Mouse (Mus musculus) 3134 (cell line): ENCODE data around the gene Higd2a.

ENCODE experiments used
- DNase-seq: peaks from one replicate; pipeline ENCODE4 v3.0.0-alpha.2; 2011; ENCODE audit warnings: low spot score; ENCODE audit not compliant: insufficient read length; ENCODE audit errors: extremely low read depth

The Higd2a gene

DNA sequence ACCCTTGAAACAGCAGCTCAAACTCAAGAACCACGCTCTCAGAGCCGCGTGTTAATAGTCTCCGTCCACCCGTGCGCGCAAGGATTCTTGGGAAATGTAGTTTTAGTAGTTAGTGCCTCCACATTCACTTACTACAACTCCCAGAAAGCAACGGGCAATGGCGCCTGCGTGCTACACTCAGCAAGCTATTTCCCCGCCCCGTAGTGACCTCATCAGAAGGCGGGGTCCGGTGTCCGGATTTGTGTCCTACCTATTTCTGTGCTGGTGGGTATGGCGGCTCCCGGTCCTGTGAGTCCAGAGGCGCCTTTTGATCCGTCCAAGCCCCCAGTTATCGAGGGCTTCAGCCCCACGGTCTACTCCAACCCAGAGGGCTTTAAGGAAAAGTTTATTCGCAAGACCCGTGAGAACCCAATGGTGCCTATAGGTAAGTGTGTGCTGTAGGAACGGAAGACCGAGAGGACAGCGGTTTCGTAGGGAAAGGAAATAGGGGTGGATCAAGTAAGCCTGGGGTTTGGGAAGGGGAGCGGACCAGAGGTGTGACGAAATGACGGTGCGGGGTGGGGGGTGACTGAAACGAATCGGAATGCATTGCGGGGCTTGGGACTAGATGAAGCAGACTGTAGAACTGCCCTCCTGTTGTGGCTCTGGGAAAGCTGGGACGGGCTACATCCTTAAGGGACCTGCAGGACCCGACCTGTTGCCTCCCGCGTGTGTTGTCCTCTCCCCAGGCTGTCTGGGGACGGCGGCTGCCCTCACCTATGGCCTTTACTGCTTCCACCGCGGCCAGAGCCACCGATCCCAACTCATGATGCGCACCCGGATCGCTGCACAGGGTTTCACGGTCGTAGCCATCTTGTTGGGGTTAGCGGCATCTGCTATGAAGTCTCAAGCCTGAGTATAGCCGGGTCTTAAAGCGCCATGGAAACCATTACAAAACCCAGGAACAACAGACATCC, at the start of gene Higd2a, which contains the start of gene Nop16:
Higd2a (plus strand) TSS at position 212 of the 956 bp plus-strand sequence.
Nop16 (minus strand) TSS at position 95 of the 956 bp plus-strand sequence.
- peak; percentile 90 for DNase-seq

DNA sequence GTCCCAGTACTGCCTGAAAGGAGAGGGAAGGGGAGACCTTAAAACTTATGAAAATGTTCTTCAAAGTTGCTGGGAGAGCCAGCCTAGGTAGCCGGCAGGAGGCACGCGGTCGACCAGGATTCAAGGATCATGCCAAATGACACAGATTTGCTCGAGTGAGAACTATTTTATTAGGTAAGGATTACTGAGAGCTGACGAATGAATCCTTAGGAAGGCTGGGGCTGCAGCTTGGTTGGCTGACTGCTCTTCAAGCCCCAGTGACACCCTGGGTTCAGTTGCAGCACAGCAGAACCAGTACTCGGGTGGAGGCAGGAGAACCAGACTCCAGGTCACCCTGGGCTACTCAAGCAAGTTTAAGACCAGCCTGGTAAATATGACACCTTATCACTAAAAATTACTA, 42.0 kb upstream of the Higd2a start:
- DNase-seq: no peak

DNA sequence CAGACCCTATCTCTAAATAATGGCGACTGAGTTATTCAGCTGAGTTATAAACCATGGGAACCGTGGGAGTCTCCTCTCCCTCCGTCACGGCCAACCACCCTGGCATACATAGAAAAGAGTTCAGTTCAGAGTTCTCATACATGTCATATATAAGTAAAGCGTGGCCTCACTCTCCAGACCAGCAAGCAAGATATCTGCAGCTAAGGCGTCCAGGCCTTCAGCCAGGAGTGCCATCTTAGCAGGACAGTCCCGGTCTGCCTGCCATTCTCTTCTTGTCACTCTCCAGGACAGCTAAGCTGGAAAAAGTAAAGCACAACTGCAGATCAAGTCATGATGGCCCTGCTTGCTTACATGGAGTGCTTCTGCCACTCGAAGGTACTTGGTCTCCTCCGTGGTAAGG, 33.8 kb upstream of the Higd2a start:
- DNase-seq: no peak

DNA sequence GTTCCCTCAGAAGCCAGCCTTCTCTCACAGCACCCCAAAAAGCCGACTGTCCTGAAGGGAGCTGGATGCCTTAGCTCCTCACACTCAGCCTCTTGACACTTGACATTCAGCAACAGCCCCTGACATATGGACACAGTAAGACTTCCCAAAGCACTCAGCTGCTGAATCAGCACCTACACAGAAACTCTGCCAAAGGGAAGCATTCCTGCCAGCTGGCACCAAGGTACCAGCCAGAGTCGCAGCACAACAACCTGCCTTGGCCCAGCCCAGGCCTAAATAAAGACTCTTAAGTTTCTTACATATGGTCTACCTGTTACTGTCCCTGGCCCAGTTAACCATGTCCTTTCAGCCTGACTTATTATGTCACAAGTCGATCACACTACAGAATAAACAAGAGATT, 33.2 kb upstream of the Higd2a start:
- no peak for DNase-seq

DNA sequence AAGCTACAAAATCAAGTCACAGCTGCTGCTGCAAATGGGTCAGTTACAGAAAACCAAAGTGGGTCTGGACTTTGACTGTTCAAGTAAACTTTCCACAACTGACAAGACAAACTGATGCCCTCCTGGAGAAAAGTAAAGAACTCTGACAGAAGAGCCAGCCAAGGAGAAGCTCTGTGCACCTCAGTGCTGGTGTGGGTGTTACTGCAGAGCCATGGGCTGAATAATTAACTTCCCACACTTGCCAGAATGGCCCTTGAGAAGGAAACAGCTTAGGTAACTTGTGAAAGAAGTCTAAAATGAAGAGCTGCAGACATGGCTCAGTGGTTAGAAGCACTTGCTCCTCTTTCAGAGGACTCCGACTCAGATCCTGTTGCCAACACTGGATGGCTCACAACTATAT, 32.4 kb upstream of the Higd2a start:
- DNase-seq: no peak

DNA sequence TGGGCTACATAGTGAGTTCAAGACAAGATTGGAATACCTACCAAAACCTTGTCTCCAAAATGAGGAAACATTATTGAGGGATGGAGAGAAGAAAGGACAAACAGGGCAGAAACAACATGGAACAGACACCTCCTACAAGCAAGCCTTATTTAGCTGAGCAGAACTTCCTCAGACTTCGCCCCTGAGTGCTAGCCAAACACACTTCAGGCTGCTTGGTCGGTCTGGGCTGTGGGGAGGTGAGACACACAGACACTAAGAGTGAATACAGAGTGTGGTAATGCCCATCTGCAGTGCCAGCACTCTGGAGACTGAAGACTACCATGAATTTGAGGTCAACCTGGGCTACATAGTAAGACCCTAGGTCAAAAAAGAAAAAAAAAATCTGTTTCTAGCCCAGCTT, 30.4 kb upstream of the Higd2a start:
- DNase-seq: no peak

DNA sequence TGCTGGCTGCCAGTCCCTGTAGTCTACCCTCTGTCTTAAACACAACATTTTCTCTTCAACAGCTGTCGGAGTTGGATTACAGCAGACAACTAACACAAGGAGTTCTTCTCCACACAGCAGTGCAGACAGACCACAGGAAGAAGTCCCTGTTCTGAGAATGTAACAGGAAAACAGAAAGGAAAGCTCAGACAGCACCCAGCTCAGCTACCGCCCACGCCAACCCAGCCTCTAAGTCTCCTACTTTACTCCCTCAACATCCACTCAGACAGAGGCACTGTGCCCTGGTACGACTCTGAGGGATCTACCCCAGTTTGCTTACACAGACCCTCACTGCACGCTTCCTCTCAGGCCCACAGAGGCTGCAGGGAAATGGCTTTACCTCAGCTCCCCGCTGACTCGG, 29.4 kb upstream of the Higd2a start:
- DNase-seq: no peak

DNA sequence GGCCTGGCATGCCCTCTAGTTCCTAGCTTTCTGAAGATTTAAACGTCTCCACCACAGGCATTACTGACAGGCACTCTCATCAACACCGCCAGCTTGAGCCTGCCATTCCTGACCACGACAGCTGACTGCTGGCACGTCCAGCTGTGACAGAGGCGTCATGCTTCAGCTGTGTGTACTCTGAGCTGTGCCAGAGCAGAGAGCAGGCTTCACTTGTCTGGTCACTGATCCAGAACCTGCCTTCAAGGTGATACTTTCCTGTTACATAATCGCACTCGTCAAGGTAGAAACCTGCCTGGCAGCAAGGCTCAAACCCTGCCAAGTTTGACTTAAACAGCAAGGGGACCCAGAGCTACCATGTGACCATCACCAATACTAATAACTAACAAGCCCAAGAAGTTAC, 27.4 kb upstream of the Higd2a start:
- no peak for DNase-seq

DNA sequence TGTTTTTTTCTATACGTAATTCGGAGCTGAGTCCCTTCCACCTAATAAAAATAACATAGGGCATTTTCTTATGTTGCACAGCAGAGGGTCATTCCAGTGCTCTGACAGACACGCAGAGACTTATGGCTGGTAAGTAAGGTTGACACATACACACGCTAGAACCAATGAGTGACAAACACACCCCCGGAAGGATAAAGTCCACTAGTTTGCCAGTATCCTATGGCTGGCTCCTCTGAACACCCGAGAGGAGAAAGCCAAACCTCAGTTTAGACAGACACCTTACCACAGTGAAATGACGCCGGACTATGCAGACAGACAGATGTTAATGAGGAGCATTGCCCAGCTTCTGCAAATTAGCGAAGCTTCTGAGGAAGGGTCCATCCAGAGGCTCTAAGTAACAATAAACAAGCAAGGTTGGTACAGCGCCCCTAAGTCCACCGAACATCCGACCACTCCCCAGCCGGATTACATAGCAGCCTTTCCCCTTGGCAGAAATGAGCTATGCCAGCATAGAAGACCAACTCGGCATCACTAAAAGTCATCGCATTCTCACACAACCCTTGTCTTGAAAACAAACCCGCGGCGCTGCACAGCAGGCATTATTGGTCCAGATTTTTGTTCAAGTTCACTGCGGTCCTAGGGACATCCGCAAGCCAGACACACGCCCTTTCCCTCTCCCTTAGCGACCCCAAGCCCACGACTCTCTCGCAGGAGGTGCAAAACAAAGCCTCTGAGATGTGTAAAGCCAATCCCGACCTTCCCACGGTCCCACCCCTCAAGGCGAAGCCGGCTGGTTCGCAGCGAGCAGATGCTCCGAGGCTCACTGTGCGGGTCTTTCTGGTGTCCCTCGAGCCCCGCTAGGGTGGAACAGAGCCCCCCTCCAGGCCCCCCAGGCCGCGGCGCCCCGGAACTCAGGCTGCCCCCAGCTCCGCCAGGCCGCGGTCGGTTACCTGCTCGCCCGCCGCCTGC, 25.5 kb upstream of the Higd2a start:
- DNase-seq: no peak

DNA sequence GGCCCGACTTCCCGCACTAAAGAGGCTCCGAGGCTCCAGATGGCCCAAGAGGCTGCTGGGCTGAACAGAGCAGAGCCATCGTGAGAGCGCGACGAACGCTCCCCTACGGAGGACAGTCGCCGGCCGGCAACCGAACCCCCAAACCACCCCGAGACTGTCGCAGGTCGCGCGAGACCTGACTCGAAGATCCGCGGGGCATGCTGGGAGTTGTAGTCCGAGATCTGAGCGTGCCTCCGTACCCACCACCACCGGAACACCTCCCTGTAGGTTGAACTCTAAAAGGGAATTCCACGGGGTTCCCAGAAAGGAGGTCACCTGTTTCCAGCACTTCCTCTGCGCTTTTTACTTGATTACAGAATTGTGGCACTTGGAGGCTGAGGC, 24.8 kb upstream of the Higd2a start, which contains the start of gene 4833439L19Rik:
4833439L19Rik (minus strand) TSS at position 235 of the 381 bp plus-strand sequence.
- DNase-seq: peak; percentile 81

DNA sequence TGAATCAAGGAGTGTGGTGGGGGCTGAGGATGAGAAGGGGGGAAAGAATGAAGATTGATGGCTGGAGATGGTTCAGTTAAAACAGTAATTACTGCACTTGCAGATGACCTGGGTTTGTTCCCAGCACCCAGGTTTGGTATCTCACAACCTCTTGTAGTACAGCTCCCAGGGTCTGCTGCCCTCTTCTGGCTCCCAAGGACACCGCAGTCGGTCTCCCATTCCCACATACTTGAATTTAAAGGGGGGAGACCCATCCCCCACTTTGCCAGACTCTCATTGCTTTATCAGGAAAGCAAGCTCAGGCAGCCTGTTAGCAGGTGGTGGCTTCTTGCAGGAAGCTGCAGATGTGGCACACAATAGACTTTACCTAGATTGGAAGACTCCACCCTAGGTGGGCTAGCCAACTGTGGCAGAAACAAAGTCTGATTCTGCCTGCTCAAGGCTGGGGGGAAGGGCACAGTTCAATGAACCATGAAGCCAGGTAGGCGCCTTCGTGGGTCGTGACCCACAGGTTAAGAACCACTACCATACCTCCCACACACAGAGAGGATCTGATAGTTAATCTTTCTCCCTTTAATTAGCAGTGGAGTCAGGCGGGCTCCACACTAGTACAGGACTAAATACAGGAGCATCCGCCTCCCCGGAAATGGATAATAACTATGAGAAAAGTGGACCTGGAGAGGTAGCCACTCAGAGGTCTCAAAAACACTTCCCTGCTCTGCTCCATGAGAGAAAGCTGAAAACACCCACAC, 24.2 kb upstream of the Higd2a start:
- no peak for DNase-seq

DNA sequence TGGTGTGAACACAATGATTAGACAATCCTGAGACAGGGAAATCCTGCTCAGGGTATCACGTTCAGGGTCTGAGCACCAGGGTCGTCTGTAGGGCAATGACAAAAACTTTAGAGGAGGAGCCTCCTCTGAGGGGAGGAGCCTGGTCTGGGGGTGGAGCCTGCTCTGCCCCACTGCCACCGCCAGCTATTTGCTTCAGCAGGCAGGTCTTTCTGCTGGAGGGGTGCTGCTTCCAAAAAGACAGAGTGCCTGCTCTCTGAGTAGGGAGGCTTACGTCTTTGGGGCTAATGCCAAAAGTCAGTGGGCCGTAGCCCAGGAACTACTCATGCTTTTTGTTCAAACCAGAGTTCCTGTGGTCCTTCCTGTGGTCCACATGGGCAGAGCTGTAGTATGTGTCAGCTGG, 21.6 kb upstream of the Higd2a start:
- no peak for DNase-seq

DNA sequence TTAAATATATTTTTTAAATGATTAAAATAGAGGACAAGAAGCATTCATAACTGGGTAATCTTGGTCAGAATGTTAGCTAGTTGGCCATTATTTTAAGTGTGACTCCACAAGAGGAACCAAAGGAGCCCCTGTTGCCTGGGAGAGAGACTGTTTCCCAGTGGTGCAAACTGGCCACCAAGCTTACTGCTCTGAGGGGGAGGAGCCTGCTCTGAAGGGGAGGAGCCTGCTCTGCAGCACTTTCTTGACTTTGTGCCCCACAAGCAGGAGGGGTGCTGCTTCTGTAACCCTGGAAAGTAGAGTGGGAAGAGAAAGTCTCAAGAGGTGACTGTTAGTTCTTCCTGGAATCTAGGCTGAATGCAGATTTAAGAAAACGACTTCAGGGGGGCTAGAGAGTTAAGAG, 20.7 kb upstream of the Higd2a start:
- no peak for DNase-seq

DNA sequence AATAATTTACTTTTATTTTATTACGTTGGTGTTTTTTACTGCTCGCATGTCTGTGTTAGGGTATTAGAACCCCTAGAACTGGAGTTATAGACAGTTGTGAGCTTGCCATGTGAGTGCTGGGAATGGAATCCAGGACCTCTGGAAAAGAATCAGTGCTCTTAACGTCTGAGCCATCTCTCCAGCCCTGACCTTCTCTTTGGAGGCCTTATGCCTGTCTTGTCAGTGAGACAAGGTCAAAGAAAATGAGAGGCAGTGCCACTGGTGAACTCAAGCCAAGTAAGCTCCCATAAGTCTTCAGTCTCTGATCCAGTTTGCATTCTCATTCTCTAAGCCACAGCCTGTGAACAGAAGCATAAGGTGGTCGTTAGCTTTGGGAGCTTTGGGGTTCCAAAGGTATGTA, 19.3 kb upstream of the Higd2a start:
- no peak for DNase-seq

DNA sequence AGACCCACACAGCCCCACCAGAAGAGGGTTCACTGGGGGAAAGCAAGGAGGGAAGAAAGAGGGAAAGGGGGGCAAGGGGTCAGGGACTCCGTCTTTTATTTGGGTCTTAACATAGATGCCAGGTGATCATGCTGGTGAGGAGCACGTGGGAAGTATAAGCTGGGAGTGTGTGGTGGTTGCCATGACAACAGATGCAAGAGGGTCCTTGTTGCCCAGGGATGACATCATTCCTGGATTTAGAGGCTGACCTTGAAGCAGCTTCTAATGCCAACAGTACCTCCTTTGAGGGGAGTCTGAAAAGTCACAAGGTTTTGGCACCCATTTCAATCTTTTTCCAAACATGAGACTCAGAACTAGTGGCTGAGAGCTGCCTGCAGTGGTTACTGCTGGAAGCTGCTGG, 18.4 kb upstream of the Higd2a start:
- DNase-seq: no peak

DNA sequence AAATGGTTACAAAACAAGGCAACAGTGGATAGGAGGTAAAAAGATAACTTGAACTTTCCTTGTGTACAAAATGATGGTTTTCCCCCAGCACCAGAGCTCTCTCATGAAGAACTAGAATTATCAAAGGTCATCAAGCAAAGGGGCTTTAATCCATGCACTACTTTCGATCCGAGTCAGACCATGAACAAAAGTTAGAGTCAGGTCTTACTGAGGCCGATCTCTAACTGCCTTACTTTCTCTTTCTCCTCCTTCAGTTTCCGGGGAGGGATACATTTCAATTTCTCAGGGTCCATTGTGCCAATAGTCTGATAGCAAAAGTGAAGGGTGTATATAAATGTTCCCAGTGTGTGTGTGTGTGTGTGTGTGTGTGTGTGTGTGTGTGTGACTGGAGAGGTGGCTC, 17.4 kb upstream of the Higd2a start:
- no peak for DNase-seq

DNA sequence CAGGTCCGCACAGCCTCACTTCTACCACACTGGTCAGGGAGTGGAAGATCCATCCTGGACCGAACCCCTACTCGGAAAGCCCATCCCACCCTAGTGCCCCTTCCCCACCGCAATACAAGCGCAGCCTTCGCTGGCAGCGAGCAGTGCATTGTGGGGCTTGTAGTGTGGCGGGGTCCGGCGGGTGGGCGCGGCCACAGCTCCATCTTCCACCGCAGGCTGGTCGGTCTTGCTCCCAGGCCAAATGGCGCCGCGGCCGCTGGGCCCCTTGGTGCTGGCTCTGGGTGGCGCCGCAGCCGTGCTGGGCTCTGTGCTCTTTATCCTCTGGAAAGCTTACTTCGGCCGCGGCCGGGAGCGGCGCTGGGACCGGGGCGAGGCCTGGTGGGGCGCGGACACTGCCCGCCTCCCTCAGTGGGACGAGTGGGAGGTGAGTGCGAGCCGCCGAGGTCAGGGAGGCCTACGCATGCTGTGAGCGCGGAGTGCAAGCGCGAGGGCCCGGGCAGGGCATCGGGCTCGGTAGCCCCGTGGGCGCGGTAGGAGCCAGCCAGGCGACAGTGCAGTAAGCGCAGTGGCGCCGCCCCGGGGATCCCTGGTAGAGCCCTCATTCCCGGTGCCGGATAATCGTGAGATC, 15.0 kb upstream of the Higd2a start, which contains the start of gene Arl10:
Arl10 (plus strand) TSS at position 162 of the 628 bp plus-strand sequence.
- DNase-seq: peak; percentile 86

DNA sequence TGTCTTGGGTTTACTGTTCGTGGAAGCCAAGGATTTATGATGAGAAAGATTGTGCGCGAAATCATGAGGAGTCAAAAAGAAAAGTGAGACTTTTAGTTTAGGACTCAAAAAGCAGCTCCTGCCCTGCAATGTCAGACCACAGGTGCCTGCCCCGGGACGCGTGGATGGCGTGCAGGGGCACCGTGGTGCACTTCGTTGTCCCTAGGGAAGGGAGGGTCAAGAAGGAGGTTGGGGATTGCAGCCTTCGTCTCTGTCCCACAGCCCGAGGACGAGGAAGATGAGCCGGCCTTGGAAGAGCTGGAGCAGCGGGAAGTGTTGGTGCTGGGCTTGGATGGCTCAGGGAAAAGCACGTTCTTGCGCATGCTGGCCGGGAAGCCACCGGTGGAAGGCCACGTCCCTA, 14.5 kb upstream of the Higd2a start:
- DNase-seq: no peak

DNA sequence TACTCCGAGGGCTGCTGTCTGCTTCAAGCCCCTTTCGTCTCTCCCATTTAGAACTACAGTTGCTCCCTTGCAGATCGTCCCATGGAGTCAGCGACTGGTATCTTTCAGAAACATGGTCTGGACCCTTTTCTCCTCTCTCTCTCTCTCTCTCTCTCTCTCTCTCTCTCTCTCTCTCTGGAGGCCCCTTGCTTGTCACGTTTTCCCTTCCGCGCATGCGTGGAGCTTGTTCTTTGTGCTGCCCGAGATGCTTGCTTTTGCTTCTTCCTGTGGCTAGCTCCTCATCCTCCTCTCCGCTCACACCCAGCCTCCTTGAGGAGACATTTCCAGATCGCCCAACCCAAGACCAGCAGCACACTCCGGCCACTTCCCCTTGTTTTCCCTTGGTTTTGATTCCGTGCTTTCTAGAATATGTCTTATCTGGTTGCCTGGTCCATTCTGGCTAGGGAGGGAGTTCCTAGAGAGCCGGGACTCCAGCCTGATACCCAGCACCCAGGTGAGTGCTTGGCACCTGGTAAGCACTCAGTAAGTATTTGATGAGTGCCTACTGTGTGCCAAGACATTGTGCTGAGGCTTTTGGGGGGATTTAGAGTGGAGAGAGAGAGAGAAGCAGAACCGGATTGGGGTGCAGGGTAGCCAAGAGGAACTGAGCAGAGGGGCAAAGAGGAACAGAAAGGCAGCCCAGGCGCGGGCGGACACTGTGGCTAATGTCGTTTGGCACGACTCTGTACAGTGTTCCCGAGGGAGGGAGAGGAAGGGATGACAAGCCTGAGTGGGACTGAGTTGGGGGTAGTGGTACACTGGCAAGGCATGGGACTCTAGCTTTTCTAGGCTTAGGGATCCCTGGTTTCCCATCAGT, 12.1 kb upstream of the Higd2a start:
- DNase-seq: no peak
